Mouse (Mus musculus) lung, postnatal 0 days (tissue): ENCODE results near the gene Endog. TPM values are rescaled to one million over a fixed set of nuclear protein-coding genes. Genes with fewer than 3 reads are reported as not detected.

ENCODE experiments used
- ATAC-seq: fragments of 200-750 bp; cut with Nextera tagmentation; 2 replicates; pipeline ENCODE4 v1.8.0; 2017; ENCODE audit warnings: moderate library complexity
- DNase-seq: peaks from one replicate; pipeline ENCODE4 v3.0.0-alpha.2; 2016; ENCODE audit warnings: low spot score
- H3K27ac ChIP-seq: fragments of 300-500 bp; sonication (generic); 2 replicates; pipeline ENCODE4 v1.5.1; 2014; ENCODE audit warnings: antibody characterized with exemption, mild to moderate bottlenecking, low read length, mixed read lengths
- H3K27me3 ChIP-seq: fragments of 300-500 bp; sonication (generic); replicated peaks from 2 replicates; pipeline ENCODE4 v1.6.1; 2014; ENCODE audit warnings: low read length, mixed read lengths; ENCODE audit not compliant: insufficient read depth
- H3K36me3 ChIP-seq: fragments of 300-500 bp; sonication (generic); 2 replicates; pipeline ENCODE4 v1.6.1; 2014; ENCODE audit warnings: low read length, mixed read lengths; ENCODE audit not compliant: insufficient read depth
- H3K4me1 ChIP-seq: fragments of 300-500 bp; sonication (generic); 2 replicates; pipeline ENCODE4 v1.6.1; 2014; ENCODE audit warnings: antibody characterized with exemption, low read depth, low read length, mixed read lengths; ENCODE audit not compliant: insufficient read depth
- H3K4me2 ChIP-seq: fragments of 300-500 bp; sonication (generic); replicated peaks from 2 replicates; pipeline ENCODE4 v1.6.1; 2014; ENCODE audit warnings: low read depth, mild to moderate bottlenecking, low read length, moderate library complexity, mixed read lengths
- H3K4me3 ChIP-seq: fragments of 300-500 bp; sonication (generic); 2 replicates; pipeline ENCODE4 v1.5.1; 2014; ENCODE audit warnings: low read depth, low read length
- H3K9ac ChIP-seq: fragments of 300-500 bp; sonication (generic); replicated peaks from 2 replicates; pipeline ENCODE4 v1.6.1; 2014; ENCODE audit warnings: low read depth, mild to moderate bottlenecking
- H3K9me3 ChIP-seq: fragments of 300-500 bp; sonication (generic); 2 replicates; pipeline ENCODE4 v1.6.1; 2016; ENCODE audit warnings: low read length, mixed read lengths
- CTCF ChIP-seq: IDR thresholded peaks from 2 replicates; pipeline ENCODE4 v1.5.1; 2016; ENCODE audit warnings: antibody characterized with exemption, mild to moderate bottlenecking
- EP300 ChIP-seq: IDR thresholded peaks from 2 replicates; pipeline ENCODE4 v1.6.1; 2016; ENCODE audit warnings: antibody characterized with exemption, mild to moderate bottlenecking, control low read depth
- WGBS: fragments of 180-500 bp; shearing (Covaris S2); extraction: QIAGEN DNeasy Blood & Tissue Kit; methylation state at CpG from one replicate; pipeline ENCODE4 v1.1.7; 2014; 5-methylcytosine and 5-hydroxymethylcytosine counted together
- polyA plus RNA-seq: library from polyadenylated mRNA; unstranded; fragments of >200 nt; fragmentation: Nextera tagmentation; extraction: Ambion mirVana; gene quantifications from 2 replicates; pipeline ENCODE4 v1.2.1, GENCODE M21; 2015

The Endog gene
- 19.6 and 24.4 TPM in 2 replicates for polyA plus RNA-seq

GRCm38 (mm10) chr2:30171371-30171996, at the start of gene Endog:
TSS of gene Endog (plus strand) at chr2:30171493.
- no peaks in the 10 kb centered on the region for H3K27me3 ChIP-seq
- H3K4me1 ChIP-seq: peaks cover 5% of the 10 kb centered on the region; the same call in 1 of the 2 replicates
- H3K9ac ChIP-seq: peak within 1 kb of the TSS; percentile 55
- H3K27ac ChIP-seq: peak within 1 kb of the TSS; percentile 86
- H3K4me2 ChIP-seq: peak within 1 kb of the TSS; percentile 96
- no peaks in the 10 kb centered on the region for H3K9me3 ChIP-seq
- ATAC-seq (peak; percentile 98), DNase-seq (peak; percentile 92)
- WGBS: under 1% methylated on average over 55 of the region's 75 CpGs
- peak within 1 kb of the TSS; percentile 57 for H3K4me3 ChIP-seq
- peaks cover 19% of the 10 kb centered on the region for H3K36me3 ChIP-seq
- TF ChIP-seq CTCF (no peak), EP300 (no peak)

GRCm38 (mm10) chr2:30122766-30123165, 48.5 kb upstream of the Endog start:
- H3K4me2 ChIP-seq: no peak overlapping the region
- DNase-seq (no peak), ATAC-seq (no peak)
- WGBS: 78% methylated on average over 5 of the region's 5 CpGs
- H3K9ac ChIP-seq: no peak overlapping the region
- H3K4me3 ChIP-seq: no peak overlapping the region
- no peak overlapping the region for H3K27ac ChIP-seq
- no peaks in the 10 kb centered on the region for H3K27me3 ChIP-seq
- no peak for TF ChIP-seq CTCF
- TF ChIP-seq EP300: no peak
- H3K4me1 ChIP-seq: peaks cover 10% of the 10 kb centered on the region; the same call in 1 of the 2 replicates
- no peaks in the 10 kb centered on the region for H3K9me3 ChIP-seq
- no peaks in the 10 kb centered on the region for H3K36me3 ChIP-seq

- Histone ChIP-seq H3K4me2 (peak overlapping the region; percentile 89), H3K36me3 (no peaks in the 10 kb centered on the region), H3K4me3 (peak overlapping the region; percentile 85), H3K27ac (peak overlapping the region; percentile 93), H3K27me3 (no peaks in the 10 kb centered on the region), H3K4me1 (peaks cover 10% of the 10 kb centered on the region; the same call in 1 of the 2 replicates), H3K9ac (peak overlapping the region; percentile 96), H3K9me3 (no peaks in the 10 kb centered on the region)
- 4% methylated on average over 40 of the region's 44 CpGs for WGBS
- TF ChIP-seq CTCF (no peak), EP300 (no peak)
- DNase-seq (no peak), ATAC-seq (peak; percentile 60)
These were observed 47.4 kb upstream of the Endog start for GRCm38 (mm10) chr2:30123729-30124471.

GRCm38 (mm10) chr2:30124472-30125274, 46.6 kb upstream of the Endog start, which contains the start of gene Zer1:
TSS of gene Zer1 (minus strand) at chr2:30124585.
- peak within 1 kb of the TSS; percentile 93 for H3K27ac ChIP-seq
- DNase-seq (peak; percentile 98), ATAC-seq (peak; percentile 98)
- H3K27me3 ChIP-seq: no peaks in the 10 kb centered on the region
- H3K9ac ChIP-seq: peak within 1 kb of the TSS; percentile 96
- no peaks in the 10 kb centered on the region for H3K9me3 ChIP-seq
- TF ChIP-seq EP300 (0 out of 2 replicates have a peak, but pooled peaks have one; percentile 38), CTCF (no peak)
- H3K36me3 ChIP-seq: no peaks in the 10 kb centered on the region
- H3K4me2 ChIP-seq: peak within 1 kb of the TSS; percentile 89
- peaks cover 10% of the 10 kb centered on the region; the same call in 1 of the 2 replicates for H3K4me1 ChIP-seq
- H3K4me3 ChIP-seq: peak within 1 kb of the TSS; percentile 85
- 8% methylated on average over 29 of the region's 31 CpGs for WGBS

- no peak for ATAC-seq
- H3K27ac ChIP-seq: no peak overlapping the region
- H3K9me3 ChIP-seq: no peaks in the 10 kb centered on the region
- TF ChIP-seq EP300 (no peak), CTCF (peak; percentile 86)
- DNase-seq: peak; percentile 84
- H3K27me3 ChIP-seq: no peaks in the 10 kb centered on the region
- H3K9ac ChIP-seq: no peak overlapping the region
- H3K4me1 ChIP-seq: peaks cover 12% of the 10 kb centered on the region; the same call in 1 of the 2 replicates
- H3K4me2 ChIP-seq: no peak overlapping the region
- 31% methylated on average over 2 of the region's 2 CpGs for WGBS
- no peaks in the 10 kb centered on the region for H3K36me3 ChIP-seq
- H3K4me3 ChIP-seq: no peak overlapping the region
These were observed 42.5 kb upstream of the Endog start for GRCm38 (mm10) chr2:30128789-30129188.
